Mouse (Mus musculus) heart, postnatal 0 days (tissue): ENCODE measurements around the gene Mettl7a2.
"Not testable (repeated sequence)": the region's sequence is repeated elsewhere in the genome, so short reads cannot be mapped to it uniquely, and the experiment has no call there.

Source experiments
- CTCF ChIP-seq: IDR thresholded peaks from 2 replicates; pipeline ENCODE4 v1.5.1; 2016; ENCODE audit warnings: antibody characterized with exemption, control low read depth, low read depth
- EP300 ChIP-seq: IDR thresholded peaks from 2 replicates; pipeline ENCODE4 v1.6.1; 2016; ENCODE audit warnings: antibody characterized with exemption, low read depth

DNA sequence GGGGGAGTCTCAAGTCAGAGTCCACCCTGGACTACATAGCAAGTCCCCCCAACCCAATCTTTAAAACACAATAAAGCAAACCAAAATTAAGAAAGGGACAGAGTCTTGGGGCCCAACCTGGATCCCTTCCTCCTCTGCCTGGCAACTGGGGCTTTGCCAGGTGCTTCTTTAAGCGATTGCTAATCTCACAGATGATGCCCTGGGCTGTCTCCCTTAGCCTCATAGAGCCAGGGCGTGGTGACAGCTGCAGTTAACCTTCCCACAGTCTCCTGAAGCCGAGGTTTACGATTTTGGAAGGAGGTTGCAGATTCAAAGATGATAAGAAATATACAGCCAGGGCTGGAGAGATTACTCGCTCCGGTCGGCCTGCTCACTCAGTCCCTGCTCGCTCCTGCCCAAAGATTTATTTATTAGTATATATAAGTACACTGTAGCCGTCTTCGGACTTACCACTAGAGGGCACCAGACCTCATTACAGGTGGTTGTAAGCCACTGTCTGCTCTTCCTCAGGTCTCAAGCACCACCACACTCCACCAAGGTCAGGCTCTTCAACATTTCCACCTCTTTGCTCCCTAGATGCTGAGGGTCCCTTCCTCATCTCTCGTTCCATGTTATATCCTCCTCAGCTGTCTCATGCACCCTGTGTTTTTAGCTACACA is 45.4 kb upstream of the Mettl7a2 start:
- TF ChIP-seq CTCF, result peak; percentile 53
- not testable (repeated sequence) for TF ChIP-seq EP300
